Mouse (Mus musculus) liver, postnatal 0 days (tissue): ENCODE results near the gene Gle1. TPM values are rescaled to one million over a fixed set of nuclear protein-coding genes. Genes with fewer than 3 reads are reported as not detected.
A peak's percentile ranks its signal among the peaks of the same experiment; 100 is the strongest.

Experiments used
- ATAC-seq: fragments of 200-750 bp; cut with Nextera tagmentation; 2 replicates; pipeline ENCODE4 v1.8.0; 2017; ENCODE audit warnings: mild to moderate bottlenecking, moderate library complexity
- DNase-seq: peaks from one replicate; pipeline ENCODE4 v3.0.0-alpha.2; 2016
- H3K27ac ChIP-seq: fragments of 300-500 bp; sonication (generic); 2 replicates; pipeline ENCODE4 v1.5.1; 2014; ENCODE audit warnings: antibody characterized with exemption, moderate library complexity, mild to moderate bottlenecking, low read depth
- H3K27me3 ChIP-seq: fragments of 300-500 bp; sonication (generic); 2 replicates; pipeline ENCODE4 v1.6.1; 2014; ENCODE audit warnings: low read length, control low read depth, mixed read lengths; ENCODE audit not compliant: insufficient read depth
- H3K36me3 ChIP-seq: fragments of 300-500 bp; sonication (generic); replicated peaks from 2 replicates; pipeline ENCODE4 v1.6.1; 2014; ENCODE audit warnings: mild to moderate bottlenecking, control low read depth, low read length, moderate library complexity, mixed read lengths; ENCODE audit not compliant: insufficient read depth
- H3K4me1 ChIP-seq: fragments of 300-500 bp; sonication (generic); 2 replicates; pipeline ENCODE4 v1.6.1; 2014; ENCODE audit warnings: antibody characterized with exemption, mild to moderate bottlenecking, control low read depth; ENCODE audit not compliant: insufficient read depth
- H3K4me2 ChIP-seq: fragments of 300-500 bp; sonication (generic); 2 replicates; pipeline ENCODE4 v1.6.1; 2014; ENCODE audit warnings: low read depth, mild to moderate bottlenecking, low read length, moderate library complexity, mixed read lengths
- H3K4me3 ChIP-seq: fragments of 300-500 bp; sonication (generic); 2 replicates; pipeline ENCODE4 v1.5.1; 2014; ENCODE audit warnings: low read depth, low read length
- H3K9ac ChIP-seq: fragments of 300-500 bp; sonication (generic); replicated peaks from 2 replicates; pipeline ENCODE4 v1.6.1; 2014; ENCODE audit warnings: mild to moderate bottlenecking, moderate library complexity
- H3K9me3 ChIP-seq: fragments of 300-500 bp; sonication (generic); 2 replicates; pipeline ENCODE4 v1.6.1; 2016; ENCODE audit warnings: mild to moderate bottlenecking, control low read depth, low read length, mixed read lengths
- CTCF ChIP-seq: sonication (generic); IDR thresholded peaks from 2 replicates; pipeline ENCODE4 v1.5.1; 2016; ENCODE audit warnings: antibody characterized with exemption, low read depth
- EP300 ChIP-seq: IDR thresholded peaks from 2 replicates; pipeline ENCODE4 v1.6.1; 2016; ENCODE audit warnings: antibody characterized with exemption, low read depth, mild to moderate bottlenecking
- WGBS: fragments of 180-500 bp; shearing (Covaris S2); extraction: QIAGEN DNeasy Blood & Tissue Kit; methylation state at CpG from one replicate; pipeline ENCODE4 v1.1.7; 2014; ENCODE audit not compliant: insufficient replicate concordance; 5-methylcytosine and 5-hydroxymethylcytosine counted together
- polyA plus RNA-seq: library from polyadenylated mRNA; unstranded; fragments of >200 nt; fragmentation: Nextera tagmentation; extraction: Ambion mirVana; gene quantifications from 2 replicates; pipeline ENCODE4 v1.2.1, GENCODE M21; 2015

Gene Gle1
- polyA plus RNA-seq, 1 experiment from 2014 or later = 14.7 TPM

DNA sequence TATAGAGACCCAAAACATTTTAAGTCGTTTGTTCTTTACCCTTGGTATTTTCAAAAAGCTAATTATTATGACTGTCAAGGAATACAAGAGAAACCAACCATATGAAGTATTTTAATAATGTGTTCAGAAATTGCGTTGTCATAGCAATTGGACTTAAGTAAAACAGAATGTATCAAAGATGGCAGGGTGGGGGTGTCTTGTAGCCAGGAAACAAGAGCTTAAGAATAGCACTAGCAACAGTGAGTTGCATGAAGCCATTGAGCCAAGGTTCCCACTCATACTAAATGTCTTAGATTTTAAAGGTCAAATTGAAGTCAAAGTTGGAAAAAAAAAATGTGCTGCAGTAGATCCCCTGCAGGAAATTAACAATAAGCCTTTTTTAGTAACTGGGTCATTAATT, 31.6 kb downstream of the Gle1 start:
- peak overlapping the region; percentile 77 for H3K4me2 ChIP-seq
- H3K4me1 ChIP-seq = peaks cover 14% of the 10 kb centered on the region
- peak overlapping the region; percentile 78; the same call in 1 of the 2 replicates for H3K4me3 ChIP-seq
- no peaks in the 10 kb centered on the region for H3K36me3 ChIP-seq
- H3K27ac ChIP-seq = no peak overlapping the region
- DNase-seq (no peak), ATAC-seq (no peak)
- no peaks in the 10 kb centered on the region for H3K9me3 ChIP-seq
- WGBS = 60% methylated on average over 2 of the region's 2 CpGs
- H3K9ac ChIP-seq = no peak overlapping the region
- TF ChIP-seq CTCF (no peak), EP300 (no peak)
- H3K27me3 ChIP-seq = peaks cover 9% of the 10 kb centered on the region

DNA sequence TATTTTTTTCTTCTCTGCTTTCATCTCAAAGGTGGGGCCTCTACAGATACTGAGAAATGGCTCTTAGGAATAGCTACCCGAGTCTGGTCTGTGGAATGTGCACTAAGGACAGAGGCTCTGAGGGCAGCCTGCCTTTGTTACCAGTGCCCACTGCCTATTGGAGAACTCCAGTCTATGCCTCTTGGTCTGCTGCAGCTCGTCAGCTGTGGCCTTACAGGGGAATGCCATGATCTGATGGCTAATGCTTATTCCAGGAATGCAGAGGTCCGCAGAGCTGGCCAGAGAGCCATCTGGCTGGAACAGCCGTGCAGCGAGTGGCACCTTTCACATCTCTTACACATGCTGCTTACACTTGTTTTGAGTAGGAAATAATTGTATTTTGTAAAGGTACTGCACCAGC, 32.5 kb downstream of the Gle1 start:
- H3K4me3 ChIP-seq = no peak overlapping the region
- 76% methylated on average over 5 of the region's 5 CpGs for WGBS
- H3K27ac ChIP-seq = no peak overlapping the region
- no peak overlapping the region for H3K4me2 ChIP-seq
- ATAC-seq (no peak), DNase-seq (no peak)
- no peak overlapping the region for H3K9ac ChIP-seq
- H3K9me3 ChIP-seq = no peaks in the 10 kb centered on the region
- peaks cover 18% of the 10 kb centered on the region for H3K4me1 ChIP-seq
- peaks cover 9% of the 10 kb centered on the region for H3K27me3 ChIP-seq
- no peaks in the 10 kb centered on the region for H3K36me3 ChIP-seq
- TF ChIP-seq CTCF (no peak), EP300 (no peak)

DNA sequence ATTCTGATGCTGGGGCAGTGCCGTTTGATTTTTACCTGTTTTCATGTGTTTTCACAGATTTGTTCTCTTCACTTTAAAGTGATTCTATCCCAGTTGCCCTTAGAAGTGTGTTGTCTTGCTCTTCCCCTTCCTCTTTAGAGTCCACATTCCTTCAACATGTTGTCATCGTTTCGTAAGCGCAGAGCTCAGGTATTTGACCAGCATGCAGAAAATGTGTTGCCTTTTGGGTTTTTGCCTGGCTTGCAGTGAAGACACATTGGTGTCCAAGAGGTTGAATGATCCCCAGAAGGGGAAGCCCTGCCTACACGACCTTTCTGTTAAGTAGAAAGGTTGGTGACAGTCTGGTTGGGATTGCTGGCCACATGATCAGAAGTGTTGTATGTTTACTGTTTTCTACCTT, 33.4 kb downstream of the Gle1 start:
- 51% methylated on average over 5 of the region's 5 CpGs for WGBS
- ATAC-seq = no peak
- H3K27ac ChIP-seq = no peak overlapping the region
- H3K9me3 ChIP-seq = no peaks in the 10 kb centered on the region
- no peak overlapping the region for H3K4me2 ChIP-seq
- H3K9ac ChIP-seq = no peak overlapping the region
- DNase-seq = peak; percentile 17
- TF ChIP-seq EP300 (no peak), CTCF (no peak)
- no peak overlapping the region for H3K4me3 ChIP-seq
- H3K36me3 ChIP-seq = no peaks in the 10 kb centered on the region
- peaks cover 21% of the 10 kb centered on the region for H3K4me1 ChIP-seq
- H3K27me3 ChIP-seq = peaks cover 9% of the 10 kb centered on the region

DNA sequence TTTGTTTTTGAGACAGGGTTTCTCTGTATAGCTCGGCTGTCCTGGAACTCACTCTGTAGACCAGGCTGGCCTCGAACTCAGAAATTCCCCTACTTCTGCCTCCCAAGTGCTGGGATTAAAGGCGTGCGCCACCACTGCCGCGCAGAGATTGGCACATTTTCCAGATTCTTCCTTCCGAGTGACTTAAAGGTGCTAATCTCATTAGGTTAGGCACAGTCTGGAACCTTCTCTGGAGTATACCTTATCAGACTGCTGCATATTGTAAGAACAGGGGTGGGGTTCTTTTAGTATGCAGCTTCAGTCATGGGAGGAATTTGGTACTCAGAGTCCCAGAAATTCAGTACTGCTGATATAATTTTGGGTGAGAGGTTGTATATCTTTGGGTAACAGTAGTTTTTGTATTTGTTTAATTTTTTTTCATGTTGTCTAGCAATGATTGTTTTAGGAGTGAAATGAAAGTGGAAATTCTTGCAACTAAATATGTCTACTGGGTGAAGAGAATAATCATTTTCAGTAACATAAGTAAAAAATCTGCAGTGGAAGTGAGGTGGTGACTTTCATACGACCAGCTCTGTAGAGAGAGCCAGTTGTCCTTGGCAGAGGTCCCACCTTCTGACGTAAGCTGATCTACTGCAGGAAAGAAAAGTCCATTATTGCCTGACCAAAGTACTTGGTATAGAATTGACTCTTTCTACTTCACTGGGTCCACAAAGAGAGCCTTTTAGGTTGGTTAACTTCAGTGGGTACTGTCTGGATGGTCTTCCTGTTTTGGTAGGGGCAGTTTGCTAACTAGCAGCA, 36.8 kb downstream of the Gle1 start:
- DNase-seq = peak; percentile 81
- Histone ChIP-seq H3K4me1 (peaks cover 21% of the 10 kb centered on the region), H3K27me3 (no peaks in the 10 kb centered on the region), H3K4me3 (no peak overlapping the region), H3K9me3 (no peaks in the 10 kb centered on the region), H3K36me3 (no peaks in the 10 kb centered on the region), H3K4me2 (no peak overlapping the region), H3K27ac (peak overlapping the region; percentile 39), H3K9ac (no peak overlapping the region)
- no peak for TF ChIP-seq CTCF
- TF ChIP-seq EP300 = peak; percentile 85
- WGBS = 51% methylated on average over 9 of the region's 9 CpGs
- ATAC-seq = peak; percentile 82

DNA sequence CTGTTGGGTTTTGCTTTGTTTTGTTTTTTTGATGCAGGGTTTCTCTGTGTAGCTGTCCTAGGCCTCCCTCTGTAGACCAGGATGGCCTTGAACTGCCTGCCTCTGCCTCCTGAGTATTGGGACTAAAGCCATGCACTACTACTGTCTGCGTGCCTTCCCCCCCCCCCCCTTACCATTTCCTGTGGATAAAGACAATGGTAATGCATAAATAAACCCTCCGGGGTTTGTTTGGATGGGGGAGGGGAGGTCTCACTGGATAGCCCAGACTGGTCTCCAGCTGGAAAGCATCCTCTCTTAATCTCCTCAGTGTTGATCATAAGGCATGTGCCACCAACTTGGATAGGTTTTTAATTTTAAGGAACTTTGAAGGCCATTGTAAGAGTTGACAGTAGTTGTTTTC, 38.3 kb downstream of the Gle1 start:
- peaks cover 16% of the 10 kb centered on the region for H3K4me1 ChIP-seq
- peak; percentile 15 for DNase-seq
- WGBS = 15% methylated on average over 2 of the region's 2 CpGs
- H3K36me3 ChIP-seq = peaks cover 3% of the 10 kb centered on the region; the same call in 1 of the 2 replicates
- H3K4me3 ChIP-seq = no peak overlapping the region
- no peak overlapping the region for H3K9ac ChIP-seq
- TF ChIP-seq EP300 (no peak), CTCF (no peak)
- H3K27ac ChIP-seq = no peak overlapping the region
- no peak for ATAC-seq
- no peaks in the 10 kb centered on the region for H3K9me3 ChIP-seq
- no peaks in the 10 kb centered on the region for H3K27me3 ChIP-seq
- H3K4me2 ChIP-seq = no peak overlapping the region

DNA sequence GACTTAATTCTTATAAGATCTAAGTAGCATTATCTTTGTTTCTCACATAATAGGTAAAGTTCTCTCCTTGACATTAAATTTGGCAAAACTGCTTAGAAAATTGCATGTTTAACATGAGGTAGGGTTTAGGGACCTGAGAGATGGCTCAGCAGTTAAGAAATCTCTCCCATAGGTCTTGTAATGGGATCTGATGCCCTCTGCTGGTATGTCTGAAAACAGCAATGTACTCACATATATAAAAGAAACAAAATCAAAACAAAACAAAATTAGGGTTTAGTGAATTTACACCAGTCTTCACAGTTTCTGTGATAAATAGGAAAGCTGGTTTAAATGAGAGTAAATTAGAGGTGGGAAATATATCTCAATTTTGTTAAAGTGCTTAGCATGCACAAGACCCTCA, 42.1 kb downstream of the Gle1 start:
- no peaks in the 10 kb centered on the region for H3K27me3 ChIP-seq
- no peak for ATAC-seq
- no peak overlapping the region for H3K9ac ChIP-seq
- H3K27ac ChIP-seq = no peak overlapping the region
- TF ChIP-seq EP300 (no peak), CTCF (peak; percentile 78)
- H3K36me3 ChIP-seq = peaks cover 23% of the 10 kb centered on the region
- peak; percentile 29 for DNase-seq
- no peaks in the 10 kb centered on the region for H3K9me3 ChIP-seq
- H3K4me1 ChIP-seq = peaks cover 8% of the 10 kb centered on the region; the same call in 1 of the 2 replicates
- H3K4me2 ChIP-seq = no peak overlapping the region
- H3K4me3 ChIP-seq = no peak overlapping the region
